Mouse (Mus musculus): Measurements from ENCODE around the gene Slc29a1. TPM values are rescaled to one million over a fixed set of nuclear protein-coding genes. Genes with fewer than 3 reads are reported as not detected.

Slc29a1 gene
- polyA plus RNA-seq, 2 experiments, result 103 to 122 TPM

DNA sequence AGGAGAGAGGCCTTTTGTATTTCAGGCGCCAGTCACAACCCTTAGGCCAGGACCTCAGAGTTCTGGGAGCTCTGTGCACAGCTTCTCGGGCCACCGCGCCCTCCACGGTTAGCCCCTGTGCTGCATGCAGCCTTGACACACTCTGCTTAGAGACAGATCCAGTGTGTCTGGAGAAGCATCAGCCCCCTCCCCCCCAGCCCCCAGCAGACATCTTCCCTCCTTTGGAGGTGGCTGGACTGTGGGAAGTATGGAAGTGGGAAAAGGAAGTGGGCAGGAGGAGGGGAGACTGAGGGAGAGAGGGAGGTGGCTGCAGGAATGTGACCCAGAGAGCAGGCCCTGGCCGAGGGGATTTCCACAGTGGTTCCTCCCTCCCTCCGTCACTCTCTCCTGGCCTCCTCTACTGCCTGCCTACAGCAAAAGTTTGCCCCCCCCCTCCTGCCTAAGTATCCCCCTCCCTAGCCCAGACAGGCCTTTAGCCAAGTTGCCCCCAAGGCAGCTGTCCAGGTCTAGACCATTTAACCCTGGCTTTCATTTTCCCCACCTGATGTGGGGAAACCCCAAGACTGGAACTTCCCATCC lies 42.1 kb downstream of the Slc29a1 start:
- DNase-seq (ENCODE audit: low spot score), result no peak
- no peaks in the 10 kb centered on the region for H3K27me3 ChIP-seq (ENCODE audit: control insufficient read depth, insufficient read depth, low read length)
- no peaks in the 10 kb centered on the region for H3K9me3 ChIP-seq (ENCODE audit: control insufficient read depth, low read length)
- no peak for ATAC-seq (ENCODE audit: low FRiP score, low read depth)
- WGBS, result 78% methylated on average over 7 of the region's 7 CpGs
- H3K36me3 ChIP-seq (ENCODE audit: control insufficient read depth, insufficient read depth, low read length), result no peaks in the 10 kb centered on the region
- TF ChIP-seq POLR2A (IDR thresholded peaks at IDR 0.05; ENCODE audit: borderline replicate concordance, extremely low read depth, insufficient read depth, insufficient read length), result no peak
- H3K4me1 ChIP-seq (ENCODE audit: control insufficient read depth, insufficient read depth, low read length), result peaks cover 9% of the 10 kb centered on the region
- H3K27ac ChIP-seq (replicated peaks; ENCODE audit: low read depth, low read length), result no peak overlapping the region
- peak overlapping the region; percentile 17; the same call in 1 of the 2 replicates for H3K4me2 ChIP-seq (replicated peaks; ENCODE audit: low read depth, low read length, severe bottlenecking)
- H3K4me3 ChIP-seq (replicated peaks; ENCODE audit: low read length), result no peak overlapping the region
- no peak overlapping the region for H3K9ac ChIP-seq (ENCODE audit: low read depth, low read length, severe bottlenecking)

DNA sequence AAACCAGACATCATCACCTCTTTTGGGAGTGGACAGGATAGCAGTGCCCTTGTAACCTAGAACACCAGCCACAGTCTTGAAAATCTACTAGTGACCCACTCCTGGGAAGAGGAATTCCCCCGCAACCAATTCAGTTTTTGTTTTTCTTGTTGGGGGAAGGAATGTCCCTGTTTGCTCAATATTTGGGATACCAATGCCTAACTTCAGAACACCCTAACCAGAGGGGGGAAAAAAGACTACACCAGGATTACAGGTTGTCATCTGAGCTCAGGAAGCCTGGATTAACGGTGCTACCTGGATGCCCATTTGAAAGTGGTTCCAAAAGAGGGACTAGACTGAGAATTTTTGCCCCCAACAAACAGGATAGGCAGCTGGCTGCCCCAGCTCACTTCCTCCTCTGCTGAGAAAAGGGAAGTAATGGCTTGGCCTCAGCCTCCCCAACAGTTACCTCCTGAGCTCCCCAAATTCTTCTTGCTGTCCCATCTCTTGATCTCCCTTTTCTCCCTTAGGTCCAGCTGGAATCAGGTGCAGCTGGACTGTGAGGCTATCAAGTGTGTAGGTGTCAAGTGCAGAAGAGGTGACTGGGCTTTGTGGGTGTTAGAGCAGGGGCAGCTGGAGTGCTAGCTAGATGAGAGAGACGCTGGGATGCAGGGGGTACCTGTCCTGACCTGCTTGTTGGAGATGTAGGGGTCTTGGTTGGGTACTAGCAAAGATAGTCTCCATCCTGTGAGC lies 42.7 kb downstream of the Slc29a1 start:
- WGBS, result 65% methylated on average over 3 of the region's 3 CpGs
- no peak for TF ChIP-seq POLR2A (IDR thresholded peaks at IDR 0.05; ENCODE audit: borderline replicate concordance, extremely low read depth, insufficient read depth, insufficient read length)
- no peaks in the 10 kb centered on the region for H3K27me3 ChIP-seq (ENCODE audit: control insufficient read depth, insufficient read depth, low read length)
- peaks cover 12% of the 10 kb centered on the region for H3K4me1 ChIP-seq (ENCODE audit: control insufficient read depth, insufficient read depth, low read length)
- no peak overlapping the region for H3K27ac ChIP-seq (replicated peaks; ENCODE audit: low read depth, low read length)
- no peaks in the 10 kb centered on the region for H3K9me3 ChIP-seq (ENCODE audit: control insufficient read depth, low read length)
- peak overlapping the region; percentile 92 for H3K4me2 ChIP-seq (replicated peaks; ENCODE audit: low read depth, low read length, severe bottlenecking)
- H3K4me3 ChIP-seq (replicated peaks; ENCODE audit: low read length), result peak overlapping the region; percentile 46
- peak overlapping the region; percentile 56; the same call in 1 of the 2 replicates for H3K9ac ChIP-seq (ENCODE audit: low read depth, low read length, severe bottlenecking)
- ATAC-seq (ENCODE audit: low FRiP score, low read depth) (no peak), DNase-seq (ENCODE audit: low spot score) (no peak)
- no peaks in the 10 kb centered on the region for H3K36me3 ChIP-seq (ENCODE audit: control insufficient read depth, insufficient read depth, low read length)

DNA sequence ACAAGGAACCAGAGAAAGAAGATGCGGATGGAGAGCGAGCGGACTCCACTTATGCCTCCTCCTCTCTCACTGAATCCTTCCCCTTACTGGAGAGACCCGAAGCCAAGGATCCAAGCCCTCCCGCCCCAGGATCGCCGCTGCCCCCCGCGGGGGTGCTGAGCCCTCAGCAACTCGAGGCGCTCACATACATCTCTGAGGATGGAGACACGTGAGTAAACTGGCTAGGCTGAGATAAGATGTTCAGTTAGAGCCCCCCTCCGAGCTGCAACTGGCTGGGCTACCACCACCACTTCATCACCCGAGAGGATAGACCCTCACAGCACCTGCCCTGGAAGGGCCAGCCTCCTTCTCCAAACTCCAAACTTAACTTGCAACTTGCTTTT lies 43.3 kb downstream of the Slc29a1 start:
- TF ChIP-seq POLR2A (IDR thresholded peaks at IDR 0.05; ENCODE audit: borderline replicate concordance, extremely low read depth, insufficient read depth, insufficient read length), result no peak
- no peaks in the 10 kb centered on the region for H3K27me3 ChIP-seq (ENCODE audit: control insufficient read depth, insufficient read depth, low read length)
- peak overlapping the region; percentile 46 for H3K4me3 ChIP-seq (replicated peaks; ENCODE audit: low read length)
- H3K4me2 ChIP-seq (replicated peaks; ENCODE audit: low read depth, low read length, severe bottlenecking), result peak overlapping the region; percentile 92
- no peak overlapping the region for H3K27ac ChIP-seq (replicated peaks; ENCODE audit: low read depth, low read length)
- H3K4me1 ChIP-seq (ENCODE audit: control insufficient read depth, insufficient read depth, low read length), result peaks cover 12% of the 10 kb centered on the region
- no peak for DNase-seq (ENCODE audit: low spot score)
- no peaks in the 10 kb centered on the region for H3K9me3 ChIP-seq (ENCODE audit: control insufficient read depth, low read length)
- 5% methylated on average over 14 of the region's 14 CpGs for WGBS
- no peaks in the 10 kb centered on the region for H3K36me3 ChIP-seq (ENCODE audit: control insufficient read depth, insufficient read depth, low read length)
- peak overlapping the region; percentile 56 for H3K9ac ChIP-seq (ENCODE audit: low read depth, low read length, severe bottlenecking)
- ATAC-seq (ENCODE audit: low FRiP score, low read depth), result no peak

GRCm38 (mm10) chr17:45555452-45556106 lies 43.8 kb downstream of the Slc29a1 start, which contains the start of gene Nfkbie:
TSS of gene Nfkbie (plus strand) at chr17:45555703.
- H3K27me3 ChIP-seq (ENCODE audit: control insufficient read depth, insufficient read depth, low read length), result no peaks in the 10 kb centered on the region
- peak within 1 kb of the TSS; percentile 92 for H3K4me2 ChIP-seq (replicated peaks; ENCODE audit: low read depth, low read length, severe bottlenecking)
- H3K9me3 ChIP-seq (ENCODE audit: control insufficient read depth, low read length), result no peaks in the 10 kb centered on the region
- H3K27ac ChIP-seq (replicated peaks; ENCODE audit: low read depth, low read length), result no peak within 1 kb of the TSS
- H3K4me1 ChIP-seq (ENCODE audit: control insufficient read depth, insufficient read depth, low read length), result peaks cover 12% of the 10 kb centered on the region
- H3K4me3 ChIP-seq (replicated peaks; ENCODE audit: low read length), result peak within 1 kb of the TSS; percentile 46
- no peak for TF ChIP-seq POLR2A (IDR thresholded peaks at IDR 0.05; ENCODE audit: borderline replicate concordance, extremely low read depth, insufficient read depth, insufficient read length)
- WGBS, result 1% methylated on average over 42 of the region's 45 CpGs
- ATAC-seq (ENCODE audit: low FRiP score, low read depth) (peak; percentile 80), DNase-seq (ENCODE audit: low spot score) (peak; percentile 93)
- no peaks in the 10 kb centered on the region for H3K36me3 ChIP-seq (ENCODE audit: control insufficient read depth, insufficient read depth, low read length)
- peak within 1 kb of the TSS; percentile 56 for H3K9ac ChIP-seq (ENCODE audit: low read depth, low read length, severe bottlenecking)

GRCm38 (mm10) chr17:45554420-45554819 lies 45.0 kb downstream of the Slc29a1 start:
- no peaks in the 10 kb centered on the region for H3K27me3 ChIP-seq (ENCODE audit: control insufficient read depth, insufficient read depth, low read length)
- 56% methylated on average over 1 of the region's 1 CpGs for WGBS
- no peaks in the 10 kb centered on the region for H3K9me3 ChIP-seq (ENCODE audit: control insufficient read depth, low read length)
- ATAC-seq (ENCODE audit: low FRiP score, low read depth) (no peak), DNase-seq (ENCODE audit: low spot score) (no peak)
- no peak overlapping the region for H3K4me2 ChIP-seq (replicated peaks; ENCODE audit: low read depth, low read length, severe bottlenecking)
- H3K9ac ChIP-seq (ENCODE audit: low read depth, low read length, severe bottlenecking), result no peak overlapping the region
- no peak overlapping the region for H3K27ac ChIP-seq (replicated peaks; ENCODE audit: low read depth, low read length)
- H3K4me1 ChIP-seq (ENCODE audit: control insufficient read depth, insufficient read depth, low read length), result peaks cover 14% of the 10 kb centered on the region
- no peak overlapping the region for H3K4me3 ChIP-seq (replicated peaks; ENCODE audit: low read length)
- no peak for TF ChIP-seq POLR2A (IDR thresholded peaks at IDR 0.05; ENCODE audit: borderline replicate concordance, extremely low read depth, insufficient read depth, insufficient read length)
- H3K36me3 ChIP-seq (ENCODE audit: control insufficient read depth, insufficient read depth, low read length), result no peaks in the 10 kb centered on the region

Measured in limb, embryonic 14.5 days (tissue).